7 mouse cellular contexts compared by ENCODE assay signal in genomic region chr5:128953278-128954070, GRCm38 (mm10). TPM values are rescaled to one million over a fixed set of nuclear protein-coding genes. Genes with fewer than 3 reads are reported as not detected.
DNase-seq lines count a peak whose midpoint lies in the region; ATAC-seq lines count a peak whose summit lies in the region.

Gene Rimbp2 (minus strand): TSS chr5:128953486.

- H3K4me1 ChIP-seq in megakaryocyte, embryonic 14.5 days, result no peaks in the 10 kb centered on the region
- H3K4me1 ChIP-seq in forebrain, embryonic 14.5 days (ENCODE audit: control insufficient read depth, insufficient read depth, low read length), result no peaks in the 10 kb centered on the region
- peaks cover 22% of the 10 kb centered on the region for H3K4me1 ChIP-seq in midbrain, embryonic 13.5 days (replicated peaks)

- H3K27ac ChIP-seq in forebrain, embryonic 14.5 days (ENCODE audit: low read depth, low read length), result peak within 1 kb of the TSS; percentile 53; the same call in 1 of the 2 replicates
- H3K27ac ChIP-seq in midbrain, embryonic 13.5 days, result peak within 1 kb of the TSS; percentile 87

- peak within 1 kb of the TSS; percentile 67 for H3K4me2 ChIP-seq in forebrain, embryonic 14.5 days (ENCODE audit: low read length)
- H3K4me2 ChIP-seq in midbrain, embryonic 13.5 days (replicated peaks), result peak within 1 kb of the TSS; percentile 84

- ATAC-seq in megakaryocyte, adult 5-6 weeks (ENCODE audit: poor library complexity, severe bottlenecking), result no peak
- ATAC-seq in forebrain, embryonic 14.5 days, result peak; percentile 66
- peak; percentile 80 for ATAC-seq in midbrain, embryonic 13.5 days

- H3K9ac ChIP-seq in forebrain, embryonic 14.5 days (ENCODE audit: low read length), result peak within 1 kb of the TSS; percentile 67
- H3K9ac ChIP-seq in midbrain, embryonic 13.5 days (replicated peaks), result peak within 1 kb of the TSS; percentile 79

- H3K36me3 ChIP-seq in megakaryocyte, embryonic 14.5 days (replicated peaks; ENCODE audit: low read length), result no peaks in the 10 kb centered on the region
- H3K36me3 ChIP-seq in forebrain, embryonic 14.5 days (ENCODE audit: control insufficient read depth, insufficient read depth, low read length), result no peaks in the 10 kb centered on the region
- no peaks in the 10 kb centered on the region for H3K36me3 ChIP-seq in midbrain, embryonic 13.5 days

- peaks cover 23% of the 10 kb centered on the region for H3K27me3 ChIP-seq in megakaryocyte, embryonic 14.5 days (replicated peaks)
- 0 out of 2 replicates have a peak, but pooled peaks cover 3% of the 10 kb centered on the region for H3K27me3 ChIP-seq in forebrain, embryonic 14.5 days (replicated peaks; ENCODE audit: control insufficient read depth, insufficient read depth, low read length)
- peaks cover 4% of the 10 kb centered on the region; the same call in 1 of the 2 replicates for H3K27me3 ChIP-seq in midbrain, embryonic 13.5 days

- H3K4me3 ChIP-seq in megakaryocyte, embryonic 14.5 days (replicated peaks), result peak within 1 kb of the TSS; percentile 11
- peak within 1 kb of the TSS; percentile 45 for H3K4me3 ChIP-seq in forebrain, embryonic 14.5 days (ENCODE audit: low read depth, low read length)
- peak within 1 kb of the TSS; percentile 58 for H3K4me3 ChIP-seq in midbrain, embryonic 13.5 days (replicated peaks)

- WGBS in forebrain, embryonic 14.5 days, result 8% methylated on average over 17 of the region's 17 CpGs
- 7% methylated on average over 17 of the region's 17 CpGs for WGBS in midbrain, embryonic 13.5 days

- DNase-seq in forebrain, embryonic 14.5 days (ENCODE audit: low spot score), result peak; percentile 65
- DNase-seq in layer of hippocampus, adult 9-11 months, result peak; percentile 67
- DNase-seq in natural killer cell, adult 2 months (ENCODE audit: low spot score in 2 of 2), result no peak
- no peak for DNase-seq in adipocyte (ENCODE audit: low spot score)

- peaks cover 28% of the 10 kb centered on the region for H3K9me3 ChIP-seq in megakaryocyte, embryonic 14.5 days
- H3K9me3 ChIP-seq in forebrain, embryonic 14.5 days (replicated peaks; ENCODE audit: control insufficient read depth, low read length), result no peaks in the 10 kb centered on the region
- H3K9me3 ChIP-seq in midbrain, embryonic 13.5 days, result peaks cover 6% of the 10 kb centered on the region; the same call in 1 of the 2 replicates

RNA-seq across cellular contexts. Expression of gene Rimbp2, which starts in this region (rescaled TPM):
- polyA plus RNA-seq in megakaryocyte, embryonic 14.5 days (2012; ENCODE audit: insufficient read depth, low replicate concordance), result 0.25 TPM in 1 of 2 replicates, not detected in the other
- total RNA-seq in megakaryocyte, adult 5-6 weeks (2015), result not detected in 2 replicates
- total RNA-seq in megakaryocyte, adult 5-6 weeks (2017), result not detected in 2 replicates
- 2.2 and 3.4 TPM in 2 replicates for polyA plus RNA-seq in forebrain, embryonic 14.5 days (2014; fragmentation: Nextera tagmentation; extraction: Ambion mirVana)
- polyA plus RNA-seq in midbrain, embryonic 13.5 days (2015; fragmentation: Nextera tagmentation; extraction: Ambion mirVana), result 3.0 and 3.5 TPM in 2 replicates

Comparison
In these comparisons a context has a peak if more than half of its experiments do, and no peak if none do; other contexts are left out.
1. DNase-seq: peak in forebrain, embryonic 14.5 days (single experiment) and layer of hippocampus, adult 9-11 months (single experiment); none in natural killer cell, adult 2 months (0 of 2) and adipocyte (single experiment).
2. Peak in every context shown above with its lines, with median percentiles within 50 percentile points of each other: H3K4me3 ChIP-seq.